Mouse (Mus musculus) E14TG2a.4 (cell line): Measurements from ENCODE around the gene Ncam1.

Source experiments
- H3K27me3 ChIP-seq: 2 replicates; pipeline ENCODE4 v1.6.1; 2014; ENCODE audit warnings: low read length, control low read depth; ENCODE audit not compliant: insufficient read depth
- H3K36me3 ChIP-seq: 2 replicates; pipeline ENCODE4 v1.6.1; 2014; ENCODE audit warnings: low read length, control low read depth; ENCODE audit not compliant: insufficient read depth
- H3K4me1 ChIP-seq: replicated peaks from 2 replicates; pipeline ENCODE4 v1.6.1; 2014; ENCODE audit warnings: low read depth, low read length, control low read depth
- H3K4me3 ChIP-seq: replicated peaks from 2 replicates; pipeline ENCODE4 v1.5.1; 2014; ENCODE audit warnings: mild to moderate bottlenecking, low read length
- H3K9me3 ChIP-seq: 2 replicates; pipeline ENCODE4 v1.6.1; 2014; ENCODE audit warnings: low read length, control low read depth
- CTCF ChIP-seq: conservative IDR thresholded peaks from 2 replicates; pipeline ENCODE4 v1.5.1; 2014; ENCODE audit warnings: low read length
- NANOG ChIP-seq: IDR thresholded peaks from 2 replicates; pipeline ENCODE4 v1.6.1; 2014; ENCODE audit warnings: borderline replicate concordance, low read length, mixed read lengths
- POU5F1 ChIP-seq: IDR thresholded peaks from 2 replicates; pipeline ENCODE4 v1.6.1; 2014; ENCODE audit warnings: low read length, borderline replicate concordance

Gene Ncam1

DNA sequence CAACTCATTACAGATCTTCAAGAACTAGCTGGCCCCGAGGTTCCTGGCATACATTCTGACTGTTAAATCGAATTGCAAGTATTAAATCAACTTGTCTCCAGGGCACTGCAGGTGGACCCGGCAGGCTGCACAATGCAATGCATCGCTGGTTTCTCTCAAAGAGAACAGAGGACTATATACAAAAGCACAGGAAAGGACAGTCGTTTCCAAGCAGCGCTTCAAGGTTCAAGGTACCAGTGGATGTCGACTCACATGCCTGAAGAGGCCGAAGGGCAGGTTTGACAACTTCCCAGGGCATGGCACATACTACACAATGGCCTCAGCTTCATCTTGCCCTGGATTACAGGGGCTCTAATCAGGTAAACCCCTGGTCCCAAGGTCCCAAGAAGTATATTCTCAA lies 158.6 kb downstream of the Ncam1 start:
- H3K4me1 ChIP-seq: peaks cover 12% of the 10 kb centered on the region; the same call in 1 of the 2 replicates
- no peak overlapping the region for H3K4me3 ChIP-seq
- no peaks in the 10 kb centered on the region; the same call in 1 of the 2 replicates for H3K36me3 ChIP-seq
- H3K9me3 ChIP-seq: no peaks in the 10 kb centered on the region
- no peaks in the 10 kb centered on the region for H3K27me3 ChIP-seq
- no peak for TF ChIP-seq POU5F1
- TF ChIP-seq NANOG: no peak
- no peak for TF ChIP-seq CTCF

DNA sequence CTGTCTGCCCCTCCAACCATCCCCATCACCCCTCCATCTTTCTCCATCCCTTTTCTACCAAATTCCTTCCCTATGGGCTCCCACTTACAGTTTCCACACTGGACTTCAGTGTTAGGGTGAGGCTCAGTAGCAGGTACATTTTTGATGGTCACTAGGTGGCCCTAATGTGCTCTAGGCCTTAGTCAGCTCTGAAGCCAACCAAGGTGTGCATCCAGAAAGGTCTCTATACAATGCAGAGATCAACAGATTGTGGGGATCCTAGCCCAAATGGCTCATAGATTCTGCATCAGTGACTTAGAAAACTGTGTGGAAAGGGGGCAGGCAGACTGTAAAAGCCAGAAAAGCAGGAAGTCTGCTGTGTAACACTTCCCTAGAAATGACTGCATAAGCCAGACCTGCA lies 160.8 kb downstream of the Ncam1 start:
- Histone ChIP-seq H3K27me3 (no peaks in the 10 kb centered on the region), H3K9me3 (no peaks in the 10 kb centered on the region), H3K36me3 (no peaks in the 10 kb centered on the region; the same call in 1 of the 2 replicates), H3K4me1 (0 out of 2 replicates have a peak, but pooled peaks cover 5% of the 10 kb centered on the region), H3K4me3 (no peak overlapping the region)
- TF ChIP-seq NANOG (no peak), CTCF (no peak), POU5F1 (no peak)

DNA sequence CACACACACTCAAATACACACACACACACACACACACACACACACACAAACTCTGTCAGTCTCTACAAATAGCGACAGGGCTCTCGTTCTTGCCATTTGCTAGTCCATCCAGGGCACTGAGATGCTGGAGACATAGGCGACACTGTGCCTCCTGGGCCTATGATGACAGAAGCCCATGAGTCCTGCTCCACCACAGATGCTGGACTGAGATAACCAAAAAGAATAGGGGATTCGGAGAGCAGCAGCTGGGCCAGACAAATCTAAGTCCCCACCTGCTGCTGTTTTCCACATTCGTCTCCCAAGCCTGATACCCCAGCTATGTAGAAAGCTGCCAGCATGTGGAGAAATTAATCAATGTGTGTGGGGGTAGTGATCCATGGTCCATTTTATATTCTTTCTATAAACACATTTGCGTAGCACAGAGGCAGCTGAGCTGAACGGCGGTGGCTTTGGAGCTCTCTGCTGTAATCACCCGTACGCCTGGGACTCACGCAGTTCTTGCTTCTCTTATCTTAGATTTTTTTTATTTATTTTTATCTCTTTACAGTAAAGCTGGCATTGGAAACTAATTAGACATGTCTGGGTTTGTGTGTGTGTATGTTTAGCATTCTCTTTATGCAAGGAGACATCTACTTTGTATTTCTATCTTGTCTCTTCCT lies 162.9 kb downstream of the Ncam1 start:
- TF ChIP-seq NANOG: no peak
- TF ChIP-seq CTCF: no peak
- no peak for TF ChIP-seq POU5F1
- no peaks in the 10 kb centered on the region; the same call in 1 of the 2 replicates for H3K36me3 ChIP-seq
- H3K27me3 ChIP-seq: no peaks in the 10 kb centered on the region
- no peaks in the 10 kb centered on the region for H3K9me3 ChIP-seq
- no peak overlapping the region for H3K4me3 ChIP-seq
- H3K4me1 ChIP-seq: 0 out of 2 replicates have a peak, but pooled peaks cover 2% of the 10 kb centered on the region

DNA sequence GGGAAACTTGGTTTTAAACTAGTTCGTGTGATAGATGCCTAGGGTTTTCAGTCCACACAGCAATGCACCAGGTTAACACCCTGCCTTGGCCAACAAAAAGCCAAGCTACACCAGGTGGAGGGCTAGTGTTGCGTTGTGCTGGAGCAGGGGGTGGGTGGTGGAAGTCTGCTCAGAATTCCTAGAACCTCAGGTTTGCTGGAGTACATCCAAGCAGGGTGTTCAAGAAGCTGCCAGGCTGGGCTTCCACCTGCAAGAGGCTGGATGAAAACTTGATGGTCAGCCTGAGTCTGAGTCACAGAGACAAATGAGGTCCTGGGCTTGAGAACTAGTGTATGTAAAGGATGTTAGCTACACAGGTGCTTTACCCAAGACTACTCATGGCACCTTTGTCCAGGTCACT lies 166.1 kb downstream of the Ncam1 start:
- TF ChIP-seq NANOG (no peak), CTCF (no peak), POU5F1 (no peak)

DNA sequence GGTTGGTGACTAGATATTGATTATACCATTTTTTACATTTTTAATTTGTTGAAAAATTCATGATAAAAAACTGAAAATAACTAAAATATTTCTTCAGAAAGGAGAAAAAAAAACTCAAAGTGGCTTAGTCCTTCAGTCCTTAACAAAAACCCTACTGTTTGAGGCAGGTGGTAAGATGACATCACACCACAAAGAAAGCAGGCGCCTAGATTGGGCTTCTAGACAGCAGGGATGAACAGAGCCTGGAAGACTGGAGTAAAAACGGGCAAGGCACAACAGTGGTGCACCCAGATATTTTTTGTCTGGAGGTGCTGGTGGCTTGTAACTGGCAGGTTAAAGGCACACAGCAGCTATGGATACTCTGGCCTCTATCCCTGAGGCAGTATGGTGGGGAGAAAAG lies 168.4 kb downstream of the Ncam1 start:
- Histone ChIP-seq H3K4me1 (no peaks in the 10 kb centered on the region), H3K27me3 (no peaks in the 10 kb centered on the region), H3K36me3 (no peaks in the 10 kb centered on the region), H3K9me3 (no peaks in the 10 kb centered on the region), H3K4me3 (no peak overlapping the region)
- TF ChIP-seq NANOG (no peak), POU5F1 (no peak), CTCF (no peak)

More for the DNA sequence above, 166.1 kb downstream of the Ncam1 start:
- Histone ChIP-seq H3K27me3 (no peaks in the 10 kb centered on the region), H3K9me3 (no peaks in the 10 kb centered on the region), H3K36me3 (no peaks in the 10 kb centered on the region), H3K4me3 (no peak overlapping the region), H3K4me1 (0 out of 2 replicates have a peak, but pooled peaks cover 2% of the 10 kb centered on the region)

DNA sequence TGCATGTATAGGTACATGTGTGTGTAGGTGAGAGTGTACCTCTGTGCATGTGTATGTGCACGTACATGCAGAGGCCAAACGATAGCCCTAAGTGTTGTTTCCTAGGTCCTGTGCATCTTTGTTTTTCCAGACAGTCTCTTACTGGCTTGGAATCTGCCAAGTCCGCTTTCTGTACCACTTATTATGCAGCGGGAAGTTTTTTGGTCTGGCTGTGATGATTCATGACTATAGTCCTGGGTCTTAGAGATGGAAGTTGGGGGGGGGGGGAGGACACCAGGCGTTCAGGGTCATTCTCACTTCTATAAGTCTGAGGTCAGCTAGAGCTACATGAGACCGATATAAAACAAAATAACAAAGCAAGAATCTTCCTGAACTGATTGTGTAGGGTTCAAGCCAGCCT lies 173.8 kb downstream of the Ncam1 start:
- no peak overlapping the region for H3K4me3 ChIP-seq
- H3K27me3 ChIP-seq: no peaks in the 10 kb centered on the region
- H3K4me1 ChIP-seq: no peaks in the 10 kb centered on the region
- H3K9me3 ChIP-seq: peaks cover under 1% of the 10 kb centered on the region; the same call in 1 of the 2 replicates
- no peaks in the 10 kb centered on the region for H3K36me3 ChIP-seq
- TF ChIP-seq POU5F1 (no peak), NANOG (no peak), CTCF (no peak)

DNA sequence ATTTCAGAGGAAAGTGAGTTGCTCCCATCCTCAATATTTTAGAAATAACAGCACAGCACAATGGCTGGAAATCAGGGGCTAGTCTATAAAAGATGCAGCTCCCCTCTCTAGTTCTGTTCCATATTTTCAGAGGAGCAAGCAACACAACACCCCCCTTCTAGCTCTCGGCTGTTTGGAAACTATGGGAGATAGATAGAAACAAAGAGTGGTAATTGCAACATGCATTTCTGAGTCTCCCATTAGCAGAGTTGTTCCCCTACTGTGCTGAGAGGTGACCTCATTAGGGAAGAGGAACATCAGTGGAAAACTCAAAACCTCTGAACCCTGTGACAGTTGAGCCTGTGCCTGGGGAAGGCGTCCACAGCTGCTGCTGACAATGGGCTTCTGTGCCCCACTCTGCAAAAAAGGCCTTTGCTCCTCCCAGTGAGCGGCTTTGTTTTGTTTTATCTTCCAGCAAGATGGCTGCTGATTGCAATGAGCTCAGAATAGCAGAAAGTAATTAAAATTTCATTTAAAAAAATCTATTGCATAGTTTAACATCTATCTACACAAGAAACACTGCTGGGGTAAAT lies 174.7 kb downstream of the Ncam1 start:
- Histone ChIP-seq H3K4me1 (no peaks in the 10 kb centered on the region), H3K27me3 (no peaks in the 10 kb centered on the region)

DNA sequence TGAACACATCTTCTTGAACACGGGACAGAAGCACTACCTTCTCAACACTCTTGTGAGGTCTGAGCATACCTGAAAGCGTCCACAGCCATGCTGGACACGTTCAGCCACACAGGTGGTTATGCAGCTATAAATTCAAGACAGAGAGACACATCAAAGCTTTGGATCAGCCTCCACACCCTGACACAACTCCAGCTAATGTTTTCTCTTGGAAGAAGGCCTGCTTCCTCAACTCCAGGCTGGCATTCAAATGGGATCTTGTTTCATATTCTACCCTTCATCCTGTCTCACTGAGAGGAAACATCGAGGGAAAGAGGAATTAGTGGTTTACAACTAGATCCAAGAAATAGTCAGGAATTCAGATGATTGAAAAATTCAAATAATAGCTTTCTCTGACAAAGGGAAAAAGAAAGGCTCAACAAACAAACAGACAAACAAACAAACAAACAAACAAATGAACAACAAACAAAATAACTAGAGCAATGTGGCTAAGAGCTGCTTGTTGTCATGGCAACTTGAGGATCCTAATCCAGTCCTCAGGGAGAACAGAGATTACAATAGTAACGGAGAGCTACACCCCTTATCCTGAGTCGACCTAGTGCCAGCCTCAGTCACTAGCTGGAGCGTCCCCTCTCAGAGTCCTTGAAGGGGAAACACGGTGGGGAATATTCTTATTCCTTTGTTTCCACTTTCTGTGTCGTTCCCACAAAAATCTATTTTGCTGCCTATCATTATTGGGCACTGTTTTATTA lies 175.6 kb downstream of the Ncam1 start:
- Histone ChIP-seq H3K27me3 (no peaks in the 10 kb centered on the region), H3K4me3 (no peak overlapping the region), H3K4me1 (no peaks in the 10 kb centered on the region), H3K36me3 (no peaks in the 10 kb centered on the region), H3K9me3 (peaks cover 8% of the 10 kb centered on the region; the same call in 1 of the 2 replicates)
- TF ChIP-seq POU5F1: no peak
- TF ChIP-seq NANOG: no peak
- TF ChIP-seq CTCF: no peak

More for the DNA sequence above, 174.7 kb downstream of the Ncam1 start:
- TF ChIP-seq POU5F1: no peak
- TF ChIP-seq CTCF: no peak
- TF ChIP-seq NANOG: no peak
- H3K4me3 ChIP-seq: no peak overlapping the region
- peaks cover 8% of the 10 kb centered on the region; the same call in 1 of the 2 replicates for H3K9me3 ChIP-seq
- no peaks in the 10 kb centered on the region for H3K36me3 ChIP-seq
